Mouse (Mus musculus) ES-Bruce4 (cell line): ENCODE measurements around the gene 3110009E18Rik. TPM values are rescaled to one million over a fixed set of nuclear protein-coding genes. Genes with fewer than 3 reads are reported as not detected.
A peak's percentile ranks its signal among the peaks of the same experiment; 100 is the strongest.

Source experiments
- H3K27ac ChIP-seq: 2 replicates; pipeline ENCODE4 v1.5.1; 2012; ENCODE audit warnings: low read length, inconsistent platforms; ENCODE audit not compliant: insufficient read depth
- H3K27me3 ChIP-seq: 2 replicates; pipeline ENCODE4 v1.6.1; 2012; ENCODE audit warnings: mild to moderate bottlenecking, low read length, inconsistent platforms; ENCODE audit not compliant: control insufficient read depth, poor library complexity, insufficient read depth, severe bottlenecking
- H3K36me3 ChIP-seq: 2 replicates; pipeline ENCODE4 v1.6.1; 2012; ENCODE audit warnings: inconsistent platforms, mild to moderate bottlenecking, low read length, moderate library complexity; ENCODE audit not compliant: control insufficient read depth, poor library complexity, insufficient read depth, severe bottlenecking
- H3K4me1 ChIP-seq: one replicate; pipeline ENCODE4 v1.8.1; 2011; ENCODE audit warnings: low read length; ENCODE audit not compliant: control insufficient read depth, insufficient read depth
- H3K4me3 ChIP-seq: 2 replicates; pipeline ENCODE4 v1.5.1; 2011; ENCODE audit warnings: low read depth, mild to moderate bottlenecking, low read length
- H3K9ac ChIP-seq: 2 replicates; pipeline ENCODE4 v1.6.1; 2012; ENCODE audit warnings: low read depth, mild to moderate bottlenecking, inconsistent platforms; ENCODE audit not compliant: poor library complexity, severe bottlenecking
- H3K9me3 ChIP-seq: replicated peaks from 2 replicates; pipeline ENCODE4 v1.6.1; 2012; ENCODE audit warnings: mild to moderate bottlenecking, low read length, inconsistent platforms; ENCODE audit not compliant: control insufficient read depth, poor library complexity, insufficient read depth, severe bottlenecking
- CTCF ChIP-seq: IDR thresholded peaks from one replicate; pipeline ENCODE4 v1.8.1; 2011; ENCODE audit warnings: low read depth, low read length
- EP300 ChIP-seq: IDR thresholded peaks from 2 replicates; pipeline ENCODE4 v1.6.1; 2011; ENCODE audit warnings: low read depth, low read length; ENCODE audit not compliant: insufficient read depth
- POLR2A ChIP-seq: IDR thresholded peaks from one replicate; pipeline ENCODE4 v1.8.1; 2011; ENCODE audit warnings: low read length; ENCODE audit not compliant: insufficient read depth
- polyA plus RNA-seq: library from polyadenylated mRNA; stranded (reverse); fragments of >200 nt; gene quantifications from 2 replicates; pipeline ENCODE4 v1.2.4, GENCODE M21; 2011; ENCODE audit warnings: low read depth; ENCODE audit not compliant: missing spikeins, insufficient read depth, insufficient read length

3110009E18Rik gene
- polyA plus RNA-seq, 1 experiment, result 16.0 TPM

- no peaks in the 10 kb centered on the region for H3K4me1 ChIP-seq
- no peaks in the 10 kb centered on the region for H3K36me3 ChIP-seq
- no peaks in the 10 kb centered on the region for H3K9me3 ChIP-seq
- H3K4me3 ChIP-seq, result no peak overlapping the region
- H3K27ac ChIP-seq, result no peak overlapping the region
- no peak overlapping the region for H3K9ac ChIP-seq
- TF ChIP-seq EP300 (no peak), POLR2A (no peak), CTCF (peak; percentile 14)
- H3K27me3 ChIP-seq, result no peaks in the 10 kb centered on the region
Observed at GRCm38 (mm10) chr1:120190300-120190699, 69.3 kb downstream of the 3110009E18Rik start.

GRCm38 (mm10) chr1:120190946-120191345 is 70.0 kb downstream of the 3110009E18Rik start:
- no peak for TF ChIP-seq POLR2A
- no peak for TF ChIP-seq EP300
- no peak for TF ChIP-seq CTCF
- H3K9ac ChIP-seq, result no peak overlapping the region
- no peaks in the 10 kb centered on the region for H3K9me3 ChIP-seq
- H3K27me3 ChIP-seq, result no peaks in the 10 kb centered on the region
- no peak overlapping the region for H3K27ac ChIP-seq
- no peak overlapping the region for H3K4me3 ChIP-seq
- no peaks in the 10 kb centered on the region for H3K36me3 ChIP-seq
- H3K4me1 ChIP-seq, result no peaks in the 10 kb centered on the region

GRCm38 (mm10) chr1:120192321-120192720 is 71.3 kb downstream of the 3110009E18Rik start:
- Histone ChIP-seq H3K36me3 (no peaks in the 10 kb centered on the region), H3K9ac (no peak overlapping the region), H3K27me3 (no peaks in the 10 kb centered on the region), H3K27ac (no peak overlapping the region), H3K4me1 (no peaks in the 10 kb centered on the region), H3K4me3 (no peak overlapping the region), H3K9me3 (no peaks in the 10 kb centered on the region)
- TF ChIP-seq POLR2A, result no peak
- no peak for TF ChIP-seq CTCF
- no peak for TF ChIP-seq EP300

- H3K36me3 ChIP-seq, result no peaks in the 10 kb centered on the region
- no peaks in the 10 kb centered on the region for H3K27me3 ChIP-seq
- no peak overlapping the region for H3K4me3 ChIP-seq
- no peaks in the 10 kb centered on the region for H3K4me1 ChIP-seq
- H3K9ac ChIP-seq, result no peak overlapping the region
- no peak for TF ChIP-seq POLR2A
- no peak for TF ChIP-seq EP300
- no peak for TF ChIP-seq CTCF
- H3K9me3 ChIP-seq, result no peaks in the 10 kb centered on the region
- H3K27ac ChIP-seq, result no peak overlapping the region
Observed at GRCm38 (mm10) chr1:120193586-120193985, 72.6 kb downstream of the 3110009E18Rik start.

- Histone ChIP-seq H3K9me3 (no peaks in the 10 kb centered on the region), H3K4me1 (no peaks in the 10 kb centered on the region), H3K27me3 (no peaks in the 10 kb centered on the region), H3K36me3 (no peaks in the 10 kb centered on the region), H3K27ac (no peak overlapping the region), H3K4me3 (no peak overlapping the region), H3K9ac (no peak overlapping the region)
- TF ChIP-seq EP300 (no peak), CTCF (no peak)
Observed at GRCm38 (mm10) chr1:120195947-120196346, 75.0 kb downstream of the 3110009E18Rik start.

GRCm38 (mm10) chr1:120196724-120197123 is 75.7 kb downstream of the 3110009E18Rik start:
- no peak overlapping the region for H3K27ac ChIP-seq
- no peak overlapping the region for H3K9ac ChIP-seq
- H3K4me1 ChIP-seq, result no peaks in the 10 kb centered on the region
- H3K4me3 ChIP-seq, result no peak overlapping the region
- H3K27me3 ChIP-seq, result no peaks in the 10 kb centered on the region
- TF ChIP-seq POLR2A (no peak), EP300 (no peak), CTCF (no peak)
- no peaks in the 10 kb centered on the region for H3K36me3 ChIP-seq
- no peaks in the 10 kb centered on the region for H3K9me3 ChIP-seq
